Mouse (Mus musculus) v-Abl transformed pro-B cells (cell line): ENCODE data around the gene 5730596B20Rik.

Experiments
- in situ Hi-C, 2 experiments: fragments of 400-800 bp; cut with MboI; formaldehyde crosslinking; loops; one replicate each; pipeline ENCODE4 v1.15.1; 2025; ENCODE audit not compliant: unreplicated experiment in 2 of 2

5730596B20Rik gene

GRCm38 (mm10) chr6:52208868-52209684, 31.8 kb downstream of the 5730596B20Rik start:
- in situ Hi-C loops = loop anchor here in 1 of 2 experiments (25.0 kb wide), 2 partner anchors 1297 to 1422 kb away; no protein-coding TSS in a partner anchor

- in situ Hi-C loops = loop anchor here in 1 of 2 experiments (25.0 kb wide), 2 partner anchors 1297 to 1422 kb away; no protein-coding TSS in a partner anchor
Observed at GRCm38 (mm10) chr6:52209685-52210046, 32.4 kb downstream of the 5730596B20Rik start.

- in situ Hi-C loops = loop anchor here in 1 of 2 experiments (25.0 kb wide), 2 partner anchors 1299 to 1424 kb away; no protein-coding TSS in a partner anchor
Observed at GRCm38 (mm10) chr6:52211170-52211935, 34.1 kb downstream of the 5730596B20Rik start.

GRCm38 (mm10) chr6:52211961-52212360, 34.7 kb downstream of the 5730596B20Rik start:
- in situ Hi-C loops = loop anchor here in 1 of 2 experiments (25.0 kb wide), 2 partner anchors 1300 to 1425 kb away; no protein-coding TSS in a partner anchor

- in situ Hi-C loops = loop anchor here in 1 of 2 experiments (25.0 kb wide), 2 partner anchors 1300 to 1425 kb away; no protein-coding TSS in a partner anchor
Observed at GRCm38 (mm10) chr6:52212556-52213118, 35.3 kb downstream of the 5730596B20Rik start.

- in situ Hi-C loops = loop anchor here in 1 of 2 experiments (25.0 kb wide), 2 partner anchors 1301 to 1426 kb away; no protein-coding TSS in a partner anchor
Observed at GRCm38 (mm10) chr6:52213119-52213986, 36.1 kb downstream of the 5730596B20Rik start, which contains the start of the genes Hoxa3 and Gm28308. TSS of gene Hoxa3 (minus strand) at chr6:52213336. TSS of gene Gm28308 (minus strand) at chr6:52213339.

GRCm38 (mm10) chr6:52214271-52214670, 37.0 kb downstream of the 5730596B20Rik start:
- in situ Hi-C loops = loop anchor here in 1 of 2 experiments (25.0 kb wide), 2 partner anchors 1302 to 1427 kb away; no protein-coding TSS in a partner anchor

GRCm38 (mm10) chr6:52215070-52215469, 37.8 kb downstream of the 5730596B20Rik start:
- in situ Hi-C loops = loop anchor here in 1 of 2 experiments (25.0 kb wide), 2 partner anchors 1303 to 1428 kb away; no protein-coding TSS in a partner anchor

GRCm38 (mm10) chr6:52215771-52216535, 38.7 kb downstream of the 5730596B20Rik start:
- in situ Hi-C loops = loop anchor here in 1 of 2 experiments (25.0 kb wide), 2 partner anchors 1304 to 1429 kb away; no protein-coding TSS in a partner anchor

- in situ Hi-C loops = loop anchor here in 1 of 2 experiments (25.0 kb wide), 2 partner anchors 1305 to 1430 kb away; no protein-coding TSS in a partner anchor
Observed at GRCm38 (mm10) chr6:52216691-52217458, 39.6 kb downstream of the 5730596B20Rik start.

GRCm38 (mm10) chr6:52217459-52217768, 40.1 kb downstream of the 5730596B20Rik start:
- in situ Hi-C loops = loop anchor here in 1 of 2 experiments (25.0 kb wide), 2 partner anchors 1305 to 1430 kb away; no protein-coding TSS in a partner anchor

- in situ Hi-C loops = loop anchor here in 1 of 2 experiments (25.0 kb wide), 2 partner anchors 1306 to 1431 kb away; no protein-coding TSS in a partner anchor
Observed at GRCm38 (mm10) chr6:52217895-52218642, 40.8 kb downstream of the 5730596B20Rik start.

GRCm38 (mm10) chr6:52218643-52219215, 41.4 kb downstream of the 5730596B20Rik start:
- in situ Hi-C loops = loop anchor here in 1 of 2 experiments (25.0 kb wide), 2 partner anchors 1306 to 1431 kb away; no protein-coding TSS in a partner anchor

GRCm38 (mm10) chr6:52219234-52219942, 42.1 kb downstream of the 5730596B20Rik start:
- in situ Hi-C loops = loop anchor here in 1 of 2 experiments (25.0 kb wide), 2 partner anchors 1307 to 1432 kb away; no protein-coding TSS in a partner anchor

GRCm38 (mm10) chr6:52220003-52220864, 42.9 kb downstream of the 5730596B20Rik start:
- in situ Hi-C loops = loop anchor here (5.0 to 25.0 kb wide), 9 partner anchors 355 to 1433 kb away; no protein-coding TSS in a partner anchor
